Mouse (Mus musculus) embryonic facial prominence, embryonic 11.5 days (tissue): Measurements from ENCODE around the gene Ppm1a. TPM values are rescaled to one million over a fixed set of nuclear protein-coding genes. Genes with fewer than 3 reads are reported as not detected.

ENCODE experiments used
- ATAC-seq: fragments of 200-750 bp; cut with Nextera tagmentation; replicated peaks from 2 replicates; pipeline ENCODE4 v1.8.0; 2017; ENCODE audit warnings: low read depth; ENCODE audit not compliant: insufficient number of reproducible peaks, low FRiP score, low TSS enrichment
- DNase-seq: peaks from one replicate; pipeline ENCODE4 v3.0.0-alpha.2; 2015; ENCODE audit warnings: low spot score
- H3K27ac ChIP-seq: fragments of 300-500 bp; sonication (generic); replicated peaks from 2 replicates; pipeline ENCODE4 v1.5.1; 2014; ENCODE audit warnings: mild to moderate bottlenecking, low read depth, low read length, control low read depth
- H3K27me3 ChIP-seq: fragments of 300-500 bp; sonication (generic); 2 replicates; pipeline ENCODE4 v1.6.1; 2014; ENCODE audit warnings: mild to moderate bottlenecking, low read length, moderate library complexity, mixed read lengths; ENCODE audit not compliant: control insufficient read depth, insufficient read depth
- H3K36me3 ChIP-seq: fragments of 300-500 bp; sonication (generic); replicated peaks from 2 replicates; pipeline ENCODE4 v1.6.1; 2014; ENCODE audit warnings: low read depth, mild to moderate bottlenecking, low read length, moderate library complexity, mixed read lengths; ENCODE audit not compliant: control insufficient read depth, insufficient read depth
- H3K4me1 ChIP-seq: fragments of 300-500 bp; sonication (generic); 2 replicates; pipeline ENCODE4 v1.6.1; 2014; ENCODE audit warnings: low read length, mixed read lengths; ENCODE audit not compliant: control insufficient read depth, insufficient read depth
- H3K4me2 ChIP-seq: fragments of 300-500 bp; sonication (generic); 2 replicates; pipeline ENCODE4 v1.6.1; 2014; ENCODE audit warnings: low read depth, mild to moderate bottlenecking, control low read depth, low read length, moderate library complexity
- H3K4me3 ChIP-seq: fragments of 300-500 bp; sonication (generic); 2 replicates; pipeline ENCODE4 v1.5.1; 2014; ENCODE audit warnings: low read depth, low read length, control low read depth
- H3K9ac ChIP-seq: fragments of 300-500 bp; sonication (generic); replicated peaks from 2 replicates; pipeline ENCODE4 v1.6.1; 2014; ENCODE audit warnings: mild to moderate bottlenecking, control low read depth, low read length
- H3K9me3 ChIP-seq: fragments of 300-500 bp; sonication (generic); replicated peaks from 2 replicates; pipeline ENCODE4 v1.6.1; 2016; ENCODE audit warnings: mild to moderate bottlenecking, low read length, inconsistent platforms, mixed read lengths; ENCODE audit not compliant: control insufficient read depth
- WGBS: fragments of 180-500 bp; shearing (Covaris S2); extraction: QIAGEN DNeasy Blood & Tissue Kit; methylation state at CpG from one replicate; pipeline ENCODE4 v1.1.7; 2014; 5-methylcytosine and 5-hydroxymethylcytosine counted together
- polyA plus RNA-seq: library from polyadenylated mRNA; unstranded; fragments of >200 nt; fragmentation: Nextera tagmentation; extraction: Ambion mirVana; gene quantifications from 2 replicates; pipeline ENCODE4 v1.2.1, GENCODE M21; 2014

Ppm1a gene
- polyA plus RNA-seq, 1 experiment from 2014 or later = 74.6 TPM

GRCm38 (mm10) chr12:72727021-72727420, 30.2 kb upstream of the Ppm1a start:
- DNase-seq = no peak
- Histone ChIP-seq H3K4me1 (no peaks in the 10 kb centered on the region), H3K27ac (no peak overlapping the region), H3K36me3 (no peaks in the 10 kb centered on the region), H3K9ac (no peak overlapping the region), H3K27me3 (no peaks in the 10 kb centered on the region), H3K4me3 (no peak overlapping the region), H3K4me2 (no peak overlapping the region), H3K9me3 (no peaks in the 10 kb centered on the region)
- 89% methylated on average over 8 of the region's 8 CpGs for WGBS
- no peak for ATAC-seq

GRCm38 (mm10) chr12:72727611-72728010, 29.6 kb upstream of the Ppm1a start:
- Histone ChIP-seq H3K27ac (no peak overlapping the region), H3K4me1 (no peaks in the 10 kb centered on the region), H3K4me2 (no peak overlapping the region), H3K9me3 (no peaks in the 10 kb centered on the region), H3K36me3 (no peaks in the 10 kb centered on the region), H3K4me3 (no peak overlapping the region), H3K27me3 (no peaks in the 10 kb centered on the region), H3K9ac (no peak overlapping the region)
- WGBS = 74% methylated on average over 5 of the region's 5 CpGs
- ATAC-seq = no peak
- no peak for DNase-seq

GRCm38 (mm10) chr12:72734112-72734511, 23.1 kb upstream of the Ppm1a start:
- no peak for DNase-seq
- 62% methylated on average over 2 of the region's 2 CpGs for WGBS

GRCm38 (mm10) chr12:72741176-72741575, 16.1 kb upstream of the Ppm1a start:
- Histone ChIP-seq H3K9ac (no peak overlapping the region), H3K4me2 (no peak overlapping the region), H3K36me3 (no peaks in the 10 kb centered on the region), H3K27ac (no peak overlapping the region), H3K27me3 (no peaks in the 10 kb centered on the region), H3K9me3 (no peaks in the 10 kb centered on the region), H3K4me3 (no peak overlapping the region), H3K4me1 (no peaks in the 10 kb centered on the region)
- DNase-seq (no peak), ATAC-seq (no peak)
- WGBS = 63% methylated on average over 6 of the region's 6 CpGs

More at GRCm38 (mm10) chr12:72734112-72734511, 23.1 kb upstream of the Ppm1a start:
- Histone ChIP-seq H3K4me2 (no peak overlapping the region), H3K4me1 (no peaks in the 10 kb centered on the region), H3K36me3 (no peaks in the 10 kb centered on the region), H3K27ac (no peak overlapping the region), H3K27me3 (no peaks in the 10 kb centered on the region), H3K9me3 (no peaks in the 10 kb centered on the region), H3K9ac (no peak overlapping the region), H3K4me3 (no peak overlapping the region)
- no peak for ATAC-seq

GRCm38 (mm10) chr12:72744803-72745360, 12.4 kb upstream of the Ppm1a start:
- Histone ChIP-seq H3K4me1 (no peaks in the 10 kb centered on the region), H3K27me3 (no peaks in the 10 kb centered on the region), H3K9me3 (no peaks in the 10 kb centered on the region), H3K9ac (no peak overlapping the region), H3K4me3 (no peak overlapping the region), H3K27ac (no peak overlapping the region), H3K4me2 (no peak overlapping the region), H3K36me3 (no peaks in the 10 kb centered on the region)
- ATAC-seq (no peak), DNase-seq (no peak)
- 53% methylated on average over 9 of the region's 9 CpGs for WGBS

GRCm38 (mm10) chr12:72745486-72745885, 11.8 kb upstream of the Ppm1a start:
- Histone ChIP-seq H3K27ac (no peak overlapping the region), H3K27me3 (no peaks in the 10 kb centered on the region), H3K9me3 (no peaks in the 10 kb centered on the region), H3K9ac (no peak overlapping the region), H3K4me1 (no peaks in the 10 kb centered on the region), H3K4me2 (no peak overlapping the region; the same call in 1 of the 2 replicates), H3K4me3 (no peak overlapping the region), H3K36me3 (no peaks in the 10 kb centered on the region)
- DNase-seq = no peak
- 59% methylated on average over 14 of the region's 14 CpGs for WGBS
- no peak for ATAC-seq

GRCm38 (mm10) chr12:72748341-72748740, 8.9 kb upstream of the Ppm1a start:
- Histone ChIP-seq H3K4me2 (no peak overlapping the region), H3K4me1 (no peaks in the 10 kb centered on the region), H3K27me3 (no peaks in the 10 kb centered on the region), H3K27ac (no peak overlapping the region), H3K4me3 (no peak overlapping the region), H3K9me3 (no peaks in the 10 kb centered on the region), H3K9ac (no peak overlapping the region), H3K36me3 (no peaks in the 10 kb centered on the region)
- DNase-seq (no peak), ATAC-seq (no peak)
- 72% methylated on average over 4 of the region's 4 CpGs for WGBS

- no peak overlapping the region for H3K27ac ChIP-seq
- no peak for DNase-seq
- H3K4me1 ChIP-seq = no peaks in the 10 kb centered on the region
- no peaks in the 10 kb centered on the region for H3K27me3 ChIP-seq
- no peaks in the 10 kb centered on the region for H3K9me3 ChIP-seq
- no peak for ATAC-seq
- WGBS = 91% methylated on average over 4 of the region's 4 CpGs
- H3K36me3 ChIP-seq = no peaks in the 10 kb centered on the region
- H3K4me3 ChIP-seq = no peak overlapping the region
- no peak overlapping the region for H3K9ac ChIP-seq
- H3K4me2 ChIP-seq = no peak overlapping the region
Measured at GRCm38 (mm10) chr12:72748841-72749240, 8.4 kb upstream of the Ppm1a start.
